Mouse (Mus musculus) mature B cell (primary cell): ENCODE data around the gene Tnk2.

Experiments used
- in situ Hi-C: fragments of 300-500 bp; cut with MboI; formaldehyde crosslinking; loops from 2 replicates; pipeline ENCODE4 v1.14.3; 2019

Gene Tnk2

DNA sequence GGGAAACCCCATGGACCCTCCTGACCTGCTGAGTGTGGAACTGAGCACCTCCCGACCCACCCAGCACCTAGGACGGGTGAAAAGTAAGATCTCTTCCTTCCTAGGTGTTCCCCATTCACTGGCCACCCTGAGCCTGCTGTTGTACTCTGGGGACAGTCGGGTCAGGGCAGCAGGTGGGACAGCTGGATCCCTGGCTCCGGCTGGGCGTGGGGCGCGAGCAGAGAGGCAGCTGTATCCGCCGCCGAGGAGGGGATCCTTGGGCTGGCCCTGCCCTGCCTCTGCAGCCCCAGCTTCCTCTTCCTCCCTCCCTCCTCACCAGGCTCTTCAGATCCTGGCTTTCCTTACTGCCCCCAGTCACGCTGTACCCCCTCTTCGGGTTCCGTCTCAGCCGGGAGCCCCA is 34.2 kb downstream of the Tnk2 start:
- in situ Hi-C loops: no loop called here

DNA sequence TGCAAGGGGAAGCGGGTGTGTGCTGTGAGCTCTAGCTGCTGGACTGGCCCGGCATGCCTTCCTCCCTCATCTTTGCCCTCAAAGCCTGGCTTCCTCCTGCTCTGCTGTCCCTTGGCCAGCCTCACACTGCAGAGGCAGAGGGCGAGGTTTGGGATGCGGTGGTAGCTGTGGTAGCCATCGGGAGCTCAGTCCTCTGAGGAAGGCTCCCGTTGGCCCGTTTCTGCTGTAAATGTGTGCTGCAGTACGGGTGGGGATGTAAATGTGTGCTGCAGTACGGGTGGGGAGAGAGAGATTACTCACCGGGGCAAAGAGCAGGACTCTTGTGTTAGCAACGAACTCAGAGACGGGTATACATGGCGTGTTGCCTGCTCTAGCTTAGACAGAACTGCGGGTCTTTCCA is 35.1 kb downstream of the Tnk2 start:
- in situ Hi-C loops: no loop called here

DNA sequence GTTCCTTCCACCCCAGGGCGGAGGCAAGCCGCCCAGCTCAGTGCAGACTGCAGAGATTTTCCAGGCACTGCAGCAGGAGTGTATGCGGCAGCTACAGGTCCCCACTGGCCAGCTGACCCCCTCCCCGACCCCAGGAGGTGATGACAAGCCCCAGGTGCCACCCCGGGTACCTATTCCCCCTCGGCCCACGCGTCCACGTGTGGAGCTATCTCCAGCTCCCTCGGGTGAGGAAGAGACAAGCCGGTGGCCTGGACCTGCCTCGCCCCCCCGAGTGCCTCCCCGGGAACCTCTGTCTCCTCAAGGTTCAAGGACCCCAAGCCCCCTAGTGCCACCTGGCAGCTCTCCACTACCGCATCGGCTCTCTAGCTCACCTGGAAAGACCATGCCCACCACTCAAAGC is 36.3 kb downstream of the Tnk2 start:
- in situ Hi-C loops: loop anchor here (10.0 kb wide), 1 partner anchor 165 kb away; no protein-coding TSS in a partner anchor

DNA sequence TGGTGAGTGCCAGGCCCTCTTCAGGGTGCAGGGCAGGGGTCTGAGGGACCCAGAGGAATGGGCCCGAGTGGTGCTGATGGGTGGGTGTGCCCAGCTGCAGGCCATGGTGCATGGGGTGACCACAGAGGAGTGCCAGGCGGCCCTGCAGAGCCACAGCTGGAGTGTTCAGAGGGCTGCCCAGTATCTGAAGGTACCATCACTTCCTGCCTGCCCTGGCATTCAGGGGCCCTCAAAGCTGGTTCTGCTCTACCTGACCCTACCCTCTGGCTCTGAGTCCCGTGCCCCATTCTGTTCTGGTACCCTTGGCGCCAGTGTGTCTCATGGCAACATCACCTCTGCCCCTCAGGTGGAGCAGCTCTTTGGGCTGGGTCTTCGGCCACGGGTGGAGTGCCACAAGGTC is 37.1 kb downstream of the Tnk2 start:
- in situ Hi-C loops: loop anchor here (10.0 kb wide), 1 partner anchor 166 kb away; no protein-coding TSS in a partner anchor

DNA sequence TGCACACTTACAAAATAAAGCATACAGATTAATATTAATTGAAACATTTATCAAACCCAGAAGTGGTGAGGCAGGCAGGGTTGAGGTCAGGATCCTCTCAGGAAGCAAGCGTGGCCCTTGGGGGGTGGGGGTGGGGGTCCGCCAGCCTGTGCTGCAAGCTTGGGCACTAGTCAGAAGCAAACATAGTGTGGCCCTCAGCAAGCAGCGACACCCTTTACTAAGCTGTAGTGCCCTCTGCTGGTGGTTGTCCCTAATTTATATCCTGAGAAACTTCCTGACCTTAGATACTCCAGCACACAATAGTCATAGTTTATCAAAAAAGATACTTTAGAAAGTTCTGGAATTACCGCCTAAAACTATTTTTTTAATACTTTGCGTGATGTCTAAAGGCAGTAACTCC is 38.5 kb downstream of the Tnk2 start:
- in situ Hi-C loops: loop anchor here (10.0 kb wide), 1 partner anchor 167 kb away; no protein-coding TSS in a partner anchor

DNA sequence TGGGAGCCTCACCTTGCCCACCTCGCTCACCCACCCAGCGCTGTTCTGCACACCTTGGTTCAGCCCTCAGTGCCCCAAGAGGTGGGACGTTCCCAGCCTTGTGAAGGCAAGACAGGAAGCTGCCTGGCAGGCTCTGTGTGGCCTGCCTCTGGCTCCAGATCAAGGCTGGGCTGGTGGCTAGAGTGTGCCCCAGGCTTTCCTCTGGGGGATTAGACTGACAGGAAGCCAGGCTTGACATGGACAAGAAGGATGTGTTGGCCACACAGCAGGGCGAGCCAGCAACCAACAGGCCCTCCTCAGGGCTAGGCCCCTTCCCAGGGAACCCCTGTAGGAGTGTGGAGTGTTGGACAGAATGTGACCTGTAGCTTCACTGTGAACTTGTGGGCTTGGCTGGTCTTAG is 39.2 kb downstream of the Tnk2 start:
- in situ Hi-C loops: loop anchor here (10.0 kb wide), 1 partner anchor 168 kb away; no protein-coding TSS in a partner anchor

DNA sequence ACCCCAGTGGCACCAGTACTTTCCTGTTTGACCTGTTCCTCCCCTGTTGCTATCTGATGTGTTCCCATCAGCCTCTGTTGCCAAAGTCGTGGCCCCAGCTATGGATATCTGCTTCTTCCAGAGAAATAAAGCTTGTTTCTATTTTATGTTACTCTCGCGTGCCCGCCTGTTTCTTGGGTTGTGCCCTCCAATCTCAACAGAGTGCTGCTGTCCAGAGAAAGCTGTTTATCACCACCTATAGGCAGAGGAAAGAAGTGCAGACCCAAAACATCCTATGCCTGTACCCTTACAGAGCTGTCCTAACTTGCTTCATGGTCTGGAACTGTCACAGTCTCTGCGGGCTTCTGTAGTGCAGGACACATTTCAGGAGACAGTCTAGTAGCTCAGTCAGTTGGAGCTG is 39.7 kb downstream of the Tnk2 start:
- in situ Hi-C loops: loop anchor here (10.0 kb wide), 1 partner anchor 169 kb away; no protein-coding TSS in a partner anchor

DNA sequence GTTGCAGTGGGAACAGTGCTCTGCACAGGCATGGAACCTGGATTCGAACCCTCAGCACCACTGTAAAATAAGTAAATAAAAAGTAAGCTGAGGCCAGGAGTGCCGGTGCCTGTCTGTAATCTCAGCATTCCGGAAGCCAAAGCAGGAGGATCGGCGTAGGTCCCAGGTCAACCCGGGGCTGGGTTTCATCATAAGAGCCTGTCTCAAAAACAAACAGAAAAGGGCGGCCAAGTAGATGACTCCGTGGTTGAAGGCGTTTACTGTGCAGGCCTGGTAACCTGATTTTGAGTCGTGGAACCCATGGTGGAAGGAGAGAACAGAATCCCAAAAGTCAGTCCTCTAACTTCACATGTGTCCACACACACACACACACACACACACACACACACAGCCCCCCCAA is 41.7 kb downstream of the Tnk2 start:
- in situ Hi-C loops: loop anchor here (5.0 to 10.0 kb wide), 2 partner anchors 53 to 171 kb away; no protein-coding TSS in a partner anchor

DNA sequence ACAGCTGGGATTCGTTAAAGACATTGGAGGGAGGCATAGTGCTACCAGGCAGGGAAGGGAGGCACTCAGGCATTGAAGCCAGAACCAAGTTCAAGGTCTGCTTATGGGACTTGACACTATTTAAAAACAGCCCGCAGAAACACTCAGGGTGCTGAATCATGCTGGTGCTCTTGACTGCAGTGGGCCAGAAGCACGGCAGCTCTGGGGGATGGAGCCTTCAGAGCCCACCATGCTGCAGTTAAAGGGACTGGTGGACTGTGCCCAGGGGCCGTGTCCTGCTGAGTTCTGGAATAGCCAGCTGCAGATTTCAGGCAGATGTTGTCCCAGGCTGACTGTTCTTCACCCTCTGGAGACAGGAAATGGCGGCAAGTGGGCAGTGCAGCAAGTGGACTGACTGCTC is 42.3 kb downstream of the Tnk2 start:
- in situ Hi-C loops: loop anchor here (5.0 to 10.0 kb wide), 2 partner anchors 54 to 171 kb away; no protein-coding TSS in a partner anchor

DNA sequence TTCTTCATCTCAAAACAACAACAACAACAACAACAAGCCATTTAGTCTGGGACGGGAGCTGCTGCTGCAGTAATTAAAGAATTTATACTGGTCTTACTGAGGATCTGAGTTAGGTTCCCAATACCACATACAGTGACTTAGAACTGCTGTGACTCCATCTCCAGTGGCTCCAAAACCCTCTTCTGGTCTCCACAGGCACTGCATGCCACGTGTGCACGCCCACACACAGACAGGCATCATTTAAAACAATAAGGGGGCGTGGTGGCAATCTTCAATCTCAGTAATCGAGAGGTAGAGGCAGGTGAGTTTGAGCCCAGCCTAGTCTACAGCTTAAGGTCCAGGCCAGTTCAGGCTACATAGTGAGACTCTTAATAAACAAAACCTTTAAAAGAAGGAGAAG is 43.5 kb downstream of the Tnk2 start:
- in situ Hi-C loops: loop anchor here (5.0 to 10.0 kb wide), 2 partner anchors 55 to 172 kb away; no protein-coding TSS in a partner anchor

DNA sequence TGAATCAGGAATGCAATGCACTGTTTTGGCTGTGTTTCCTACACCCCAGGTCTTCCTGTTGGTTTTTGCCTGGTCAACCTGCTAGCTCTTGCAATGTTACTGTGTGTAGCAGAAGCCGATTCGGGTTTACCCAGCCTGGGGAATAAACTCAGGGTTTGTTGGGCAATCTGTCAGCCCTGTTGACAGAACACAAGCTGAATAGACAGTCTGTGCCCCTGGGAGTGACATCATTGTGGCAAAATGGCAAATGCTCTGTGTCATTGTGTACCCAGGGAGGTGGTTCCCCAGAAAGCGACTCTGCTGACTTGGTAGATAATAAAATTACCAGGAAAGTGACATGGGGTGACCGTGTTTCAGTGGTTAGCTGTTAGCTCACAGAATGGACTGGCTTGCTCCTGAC is 45.1 kb downstream of the Tnk2 start:
- in situ Hi-C loops: loop anchor here (5.0 to 10.0 kb wide), 2 partner anchors 56 to 174 kb away; no protein-coding TSS in a partner anchor

DNA sequence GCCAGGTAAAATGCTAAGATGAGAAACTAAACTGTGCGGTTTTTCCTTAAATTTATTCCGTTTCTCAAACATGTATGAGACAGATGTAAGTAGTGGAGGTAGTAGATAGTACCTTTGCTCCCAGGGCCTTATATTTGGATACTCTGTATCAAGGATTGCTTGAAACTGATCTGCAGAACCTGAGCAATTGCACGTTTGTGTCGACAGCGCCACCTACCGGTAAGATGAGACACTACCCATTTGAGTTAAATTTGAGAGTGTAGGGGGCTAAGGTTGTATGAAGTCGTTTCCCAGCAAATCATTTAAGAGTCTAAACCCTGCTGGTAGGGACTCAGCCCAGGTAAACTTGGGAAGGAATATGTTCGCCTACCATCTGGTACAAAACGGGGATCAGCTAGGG is 45.8 kb downstream of the Tnk2 start:
- in situ Hi-C loops: loop anchor here (5.0 to 10.0 kb wide), 2 partner anchors 57 to 175 kb away; no protein-coding TSS in a partner anchor

DNA sequence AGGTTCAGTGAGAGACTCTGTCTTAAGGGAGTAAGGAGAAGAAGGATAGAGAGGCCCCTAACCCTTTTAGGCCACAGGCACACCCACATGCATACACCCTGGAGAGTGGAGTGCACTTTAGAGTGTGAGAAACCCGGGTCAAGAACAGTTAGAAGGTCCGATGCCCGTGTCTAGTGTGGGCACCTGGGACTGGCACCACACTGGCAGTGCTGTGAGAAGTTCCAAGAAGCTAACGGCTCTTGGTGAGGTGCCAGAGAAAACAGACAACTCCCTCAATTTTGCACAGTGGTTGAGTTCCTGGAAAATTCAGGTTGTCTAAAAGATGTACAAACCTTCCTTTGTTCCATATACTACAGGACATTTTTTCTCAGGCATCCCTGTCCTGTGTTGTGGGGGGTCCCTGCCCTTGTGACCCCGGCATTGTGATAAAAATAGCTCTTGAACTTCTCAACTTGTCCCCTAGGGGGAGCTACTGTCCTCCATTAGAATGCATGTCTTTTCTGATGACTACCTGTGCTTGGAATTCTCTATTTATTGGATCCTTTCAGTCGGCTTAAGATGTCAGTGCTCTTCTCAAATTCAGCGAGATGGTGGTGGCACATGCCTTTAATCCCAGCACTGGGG is 53.3 kb downstream of the Tnk2 start:
- in situ Hi-C loops: no loop called here

DNA sequence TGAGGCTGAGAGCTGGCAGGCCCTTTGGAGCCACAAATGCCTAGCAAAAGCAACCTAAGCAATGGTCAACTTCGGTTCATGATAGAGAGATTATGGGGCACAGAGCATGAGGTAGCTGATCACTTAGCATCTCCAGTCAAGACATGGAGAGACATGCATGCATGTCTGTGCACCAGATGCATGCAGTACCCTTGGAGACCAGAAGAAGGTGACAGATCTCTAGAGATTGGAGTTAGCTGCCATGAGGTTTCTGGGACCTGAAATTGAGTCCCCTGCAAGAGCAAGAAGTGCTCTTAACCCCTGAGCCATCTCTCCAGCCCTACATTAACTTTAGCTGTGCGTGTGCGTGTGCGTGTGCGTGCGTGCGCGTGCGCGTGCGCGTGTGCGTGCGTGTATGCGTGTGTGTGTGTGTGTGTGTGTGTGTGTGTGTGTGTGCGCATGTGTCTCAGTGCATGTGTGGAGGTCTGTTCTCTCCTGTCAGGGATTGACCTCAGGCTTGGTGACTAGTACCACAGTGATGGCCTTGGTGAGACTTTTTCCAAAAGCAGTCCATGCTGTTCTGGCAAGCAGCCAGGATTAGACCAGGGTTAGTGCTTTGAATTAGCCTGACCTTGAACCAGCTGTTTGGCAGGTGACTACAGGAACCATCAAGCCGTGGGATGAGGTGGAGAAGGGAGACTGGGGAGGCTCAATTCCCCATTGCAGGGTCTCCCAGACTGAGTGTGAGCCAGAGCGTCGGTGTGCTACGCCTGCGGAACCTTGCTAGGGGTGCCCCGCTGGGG is 54.2 kb downstream of the Tnk2 start:
- in situ Hi-C loops: no loop called here

DNA sequence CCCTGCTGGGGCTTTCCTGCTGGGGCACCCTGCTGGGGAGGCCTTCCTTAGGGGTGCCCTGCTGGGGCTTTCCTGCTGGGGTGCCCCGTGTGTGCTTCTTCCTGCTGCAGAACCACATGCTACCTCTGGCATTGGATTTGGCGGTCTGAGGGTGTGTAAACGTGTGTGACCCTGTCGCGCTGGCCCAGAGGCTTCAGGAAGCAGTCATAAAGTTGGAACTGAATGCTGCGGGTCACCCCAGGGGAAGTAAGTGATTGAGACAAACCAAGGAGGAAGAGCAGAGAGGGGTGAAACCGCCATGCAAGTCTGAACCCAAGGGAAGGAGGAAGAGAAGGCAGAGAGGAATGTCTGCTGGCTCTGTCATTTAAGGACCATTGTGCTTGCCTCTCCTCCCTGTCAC is 54.9 kb downstream of the Tnk2 start:
- in situ Hi-C loops: no loop called here

DNA sequence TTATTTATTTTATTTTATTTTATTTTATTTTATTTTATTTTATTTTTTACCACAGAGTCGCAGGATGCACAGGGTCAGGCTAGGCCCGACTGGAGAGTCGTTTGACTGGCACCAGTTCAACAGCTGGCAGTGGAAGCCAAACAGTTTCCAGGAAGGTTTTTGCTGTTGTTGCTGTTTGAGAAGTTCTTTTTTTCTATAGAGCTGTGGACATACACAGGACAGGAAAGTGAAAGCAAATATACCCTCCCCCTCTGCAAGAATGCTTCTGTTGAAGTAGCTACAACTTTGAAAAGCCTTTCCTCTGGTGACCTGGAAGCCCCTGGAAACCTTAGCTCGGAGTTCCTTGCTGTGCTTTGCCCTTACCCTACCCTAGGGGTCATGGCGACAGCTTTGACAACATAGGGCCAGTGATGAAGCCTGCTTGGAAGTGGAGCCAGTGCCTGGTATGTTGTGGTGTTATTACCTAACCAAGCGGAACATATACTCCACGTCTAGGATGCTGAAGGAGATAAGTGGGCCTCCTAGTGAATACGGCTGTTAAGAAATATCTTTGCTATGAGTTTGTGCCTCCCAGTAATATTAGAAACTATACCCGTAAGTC is 59.7 kb downstream of the Tnk2 start:
- in situ Hi-C loops: no loop called here

DNA sequence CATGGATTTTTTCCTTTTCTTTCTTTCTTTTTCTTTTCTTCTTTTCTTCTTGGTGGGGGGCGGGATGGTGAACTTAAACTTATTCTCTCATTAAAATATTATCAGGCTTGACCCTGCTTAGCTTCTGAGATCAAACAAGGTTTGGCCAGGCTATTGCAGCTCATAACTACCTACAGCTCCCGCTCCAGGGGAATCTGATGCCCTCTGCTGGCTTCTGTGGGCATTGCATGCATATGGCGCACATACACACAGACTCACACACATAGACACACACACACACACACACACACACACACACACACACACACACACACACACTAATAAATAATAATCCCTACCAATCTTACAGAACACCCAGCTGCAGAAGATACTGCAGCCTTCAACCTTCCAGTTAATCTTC is 61.9 kb downstream of the Tnk2 start:
- in situ Hi-C loops: no loop called here

DNA sequence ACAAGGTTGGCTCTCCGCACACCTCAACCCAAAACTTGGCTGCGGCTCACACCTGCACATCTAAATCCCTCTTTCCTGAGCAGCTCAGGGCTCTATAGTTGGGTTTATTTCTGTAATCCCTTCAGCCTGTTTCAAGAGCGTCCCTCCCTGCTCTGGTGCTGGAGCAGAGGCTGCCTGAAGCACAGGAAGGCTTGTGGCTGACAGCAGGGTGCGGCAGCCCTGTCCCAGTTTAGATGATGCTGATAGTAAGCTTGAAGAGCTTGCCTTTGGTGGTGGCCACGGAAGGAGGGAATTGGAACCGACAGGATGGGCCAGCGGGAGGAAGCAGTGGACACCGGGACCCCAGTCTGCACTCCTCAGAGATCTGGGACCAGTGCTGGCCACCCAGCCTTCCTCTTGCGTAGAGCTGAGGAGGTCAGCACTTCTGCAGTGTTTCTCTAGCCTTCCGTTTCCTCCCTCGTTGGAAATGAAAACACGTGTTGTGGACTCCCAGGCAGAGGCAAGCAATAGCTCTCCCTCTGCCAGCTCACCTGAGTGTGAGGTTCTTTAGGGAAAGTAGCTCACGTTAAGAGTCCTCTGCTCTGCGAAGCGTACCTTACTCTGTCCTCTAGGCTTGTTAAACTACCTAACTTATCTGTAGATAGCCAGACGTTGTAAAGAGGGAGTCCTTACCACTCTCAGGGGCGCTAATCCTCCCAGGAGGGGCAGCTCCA is 63.6 kb downstream of the Tnk2 start:
- in situ Hi-C loops: no loop called here

DNA sequence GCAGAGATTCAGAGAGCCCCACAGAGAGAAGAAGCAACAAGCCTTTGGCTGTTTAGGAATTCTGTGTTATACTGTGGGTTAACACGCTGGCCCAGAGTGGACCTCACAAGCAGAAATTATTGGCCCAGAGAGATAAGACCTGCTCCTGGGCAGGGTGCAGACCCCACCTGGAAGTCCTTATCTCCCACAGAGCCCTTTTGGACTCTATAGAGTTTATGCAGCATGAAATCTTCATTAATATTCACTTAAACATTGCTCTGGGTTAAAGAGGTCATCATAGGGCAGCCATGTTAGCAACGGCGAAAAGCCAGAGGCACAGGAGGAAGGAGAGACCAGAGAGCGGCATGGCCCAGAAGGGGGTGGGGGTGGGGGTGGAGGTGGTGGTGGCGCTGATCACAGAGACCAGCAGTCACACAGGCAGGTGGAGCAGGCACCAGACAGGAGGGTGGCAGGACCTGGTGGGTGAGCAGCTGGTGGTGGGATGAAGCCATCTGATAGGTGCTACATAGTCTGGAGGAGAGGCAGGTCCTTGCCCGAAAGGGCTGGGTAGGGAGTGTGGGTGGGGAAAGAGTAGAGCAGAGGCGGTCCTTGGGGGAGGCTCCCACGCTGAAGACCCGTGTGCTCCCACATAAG is 64.3 kb downstream of the Tnk2 start:
- in situ Hi-C loops: no loop called here

DNA sequence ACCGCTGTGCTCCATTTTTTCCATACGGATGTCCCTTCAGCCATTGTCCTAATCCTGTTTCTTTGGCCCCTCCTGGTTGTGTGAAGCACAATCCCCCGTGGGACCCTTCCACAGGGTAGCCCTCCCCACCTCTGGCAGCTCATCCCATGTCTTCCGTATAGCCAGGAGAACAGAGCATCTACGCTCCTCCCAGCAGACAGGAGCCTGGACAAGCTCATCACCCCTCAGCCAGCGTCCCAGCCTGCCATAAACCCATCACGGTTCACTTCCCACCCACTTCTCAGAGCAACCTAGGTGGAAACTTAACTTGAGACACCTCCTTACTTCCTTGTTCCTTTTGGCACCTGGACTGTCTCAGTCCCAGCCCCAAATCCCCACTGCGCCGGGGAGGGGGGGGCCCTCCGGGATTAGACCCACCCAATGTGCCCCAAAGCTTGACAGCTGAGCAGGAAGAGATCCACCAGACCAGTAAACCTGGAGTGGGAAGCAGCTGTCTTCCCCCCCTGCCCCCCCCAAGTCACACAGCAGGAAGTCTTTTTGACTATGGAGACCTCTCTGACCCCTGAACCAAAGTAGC is 64.9 kb downstream of the Tnk2 start:
- in situ Hi-C loops: no loop called here

DNA sequence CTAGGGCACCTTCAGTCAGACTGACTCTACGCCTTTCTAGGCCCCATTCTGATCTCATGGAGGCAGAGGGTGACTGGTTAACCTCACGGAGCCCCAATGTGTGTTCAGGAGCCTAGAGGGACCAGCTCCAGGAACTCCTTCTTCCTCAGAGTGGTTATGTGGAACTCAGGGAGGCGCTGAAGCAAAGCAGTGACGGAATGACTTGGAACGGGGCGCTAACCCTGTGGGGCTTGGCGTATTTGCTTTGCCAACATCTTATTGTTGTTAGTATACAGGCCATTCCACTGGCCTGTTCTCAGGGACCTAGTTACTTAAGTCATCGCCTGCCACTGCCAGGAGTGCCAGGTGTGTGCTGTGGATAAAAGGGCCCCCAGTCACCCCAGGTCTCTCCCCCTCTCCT is 65.4 kb downstream of the Tnk2 start:
- in situ Hi-C loops: no loop called here
